Mouse (Mus musculus) thymus, adult 2 months (tissue): ENCODE data around the gene Fanci.

Experiments
- CTCF ChIP-seq: fragments of 200-500 bp; IDR thresholded peaks from 2 replicates; pipeline ENCODE4 v1.5.1; 2012; ENCODE audit warnings: mild to moderate bottlenecking, control low read depth, low read length, moderate library complexity, borderline replicate concordance; ENCODE audit not compliant: control insufficient read depth, poor library complexity, insufficient read depth; ENCODE audit errors: extremely low read depth
- POLR2A ChIP-seq: fragments of 200-500 bp; IDR thresholded peaks from 2 replicates; pipeline ENCODE4 v1.6.1; 2012; ENCODE audit warnings: mild to moderate bottlenecking, low read length, control low read depth, moderate library complexity; ENCODE audit not compliant: control insufficient read depth, poor library complexity, insufficient read depth; ENCODE audit errors: extremely low read depth

- TF ChIP-seq POLR2A (no peak), CTCF (no peak)
Observed at GRCm38 (mm10) chr7:79391471-79391870, 258 bp upstream of the Fanci start.
